Mouse (Mus musculus) liver, postnatal 0 days (tissue): ENCODE data around the gene Lcn9.

Experiments
- CTCF ChIP-seq: sonication (generic); IDR thresholded peaks from 2 replicates; pipeline ENCODE4 v1.5.1; 2016; ENCODE audit warnings: antibody characterized with exemption, low read depth
- EP300 ChIP-seq: IDR thresholded peaks from 2 replicates; pipeline ENCODE4 v1.6.1; 2016; ENCODE audit warnings: antibody characterized with exemption, low read depth, mild to moderate bottlenecking

DNA sequence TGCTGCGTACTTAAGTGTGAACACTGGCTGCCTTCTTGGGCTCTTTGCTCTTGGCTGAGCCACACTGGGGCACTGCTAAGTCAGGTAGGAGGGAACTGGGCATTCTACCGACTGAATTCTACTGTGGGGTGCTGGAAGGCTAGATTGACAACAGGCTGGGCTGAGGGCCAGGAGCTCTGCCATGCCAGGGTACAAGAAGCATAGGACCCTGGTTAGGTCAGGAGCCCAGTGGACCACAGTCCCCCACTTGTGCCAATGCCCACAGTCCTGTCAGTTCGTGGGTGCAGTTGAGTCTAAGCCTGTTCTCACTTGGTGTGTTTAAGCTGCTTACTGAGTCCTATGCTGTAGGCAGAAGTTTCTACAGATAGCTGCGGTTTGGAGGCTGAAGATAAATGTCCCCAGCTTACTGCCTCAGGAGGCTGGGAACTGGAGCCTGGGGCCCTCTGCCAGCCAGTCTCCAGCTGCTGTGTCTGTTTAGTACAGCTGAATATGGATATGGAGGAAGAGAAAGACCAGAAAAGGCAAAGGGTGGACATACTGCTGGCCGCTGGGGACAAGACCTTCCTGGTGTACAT is 39.8 kb downstream of the Lcn9 start:
- TF ChIP-seq CTCF (no peak), EP300 (no peak)
